Mouse (Mus musculus): ENCODE measurements at regions not wholly inside any gene's neighbourhood (a gene's known extent, or its start where the extent isn't known, plus 50 kb on each side); places are given as distances from the start of the nearest gene placed in this dataset.
"Not testable (repeated sequence)": the region's sequence is repeated elsewhere in the genome, so short reads cannot be mapped to it uniquely, and the experiment has no call there.

- WGBS = 69% methylated on average over 7 of the region's 7 CpGs
- no peaks in the 10 kb centered on the region for H3K36me3 ChIP-seq (replicated peaks; ENCODE audit: control insufficient read depth, insufficient read depth, low read depth, low read length)
- H3K4me1 ChIP-seq (ENCODE audit: control insufficient read depth, insufficient read depth, low read length) = no peaks in the 10 kb centered on the region
- H3K9ac ChIP-seq (replicated peaks; ENCODE audit: low read length) = no peak overlapping the region
- no peaks in the 10 kb centered on the region for H3K9me3 ChIP-seq (replicated peaks; ENCODE audit: control insufficient read depth, low read length)
- no peak overlapping the region for H3K27ac ChIP-seq (replicated peaks; ENCODE audit: low read depth, low read length)
- no peak overlapping the region for H3K4me2 ChIP-seq (ENCODE audit: low read depth, low read length)
- DNase-seq (ENCODE audit: low spot score) (peak; percentile 9), ATAC-seq (replicated peaks; ENCODE audit: insufficient number of reproducible peaks, low FRiP score, low TSS enrichment, low read depth) (no peak)
- H3K27me3 ChIP-seq (ENCODE audit: control insufficient read depth, insufficient read depth, low read length) = no peaks in the 10 kb centered on the region
- H3K4me3 ChIP-seq (ENCODE audit: low read depth, low read length) = no peak overlapping the region
Measured at GRCm38 (mm10) chr9:90618154-90618553, 347.6 kb upstream of the Tbc1d2b start.

GRCm38 (mm10) chr9:90597894-90598293 is 327.3 kb upstream of the Tbc1d2b start:
- Histone ChIP-seq H3K9ac (replicated peaks; ENCODE audit: low read length) (no peak overlapping the region), H3K27me3 (ENCODE audit: control insufficient read depth, insufficient read depth, low read length) (no peaks in the 10 kb centered on the region), H3K36me3 (replicated peaks; ENCODE audit: control insufficient read depth, insufficient read depth, low read depth, low read length) (no peaks in the 10 kb centered on the region), H3K4me3 (ENCODE audit: low read depth, low read length) (no peak overlapping the region), H3K4me1 (ENCODE audit: control insufficient read depth, insufficient read depth, low read length) (no peaks in the 10 kb centered on the region), H3K4me2 (ENCODE audit: low read depth, low read length) (no peak overlapping the region), H3K27ac (replicated peaks; ENCODE audit: low read depth, low read length) (no peak overlapping the region), H3K9me3 (replicated peaks; ENCODE audit: control insufficient read depth, low read length) (no peaks in the 10 kb centered on the region)
- WGBS = 31% methylated on average over 4 of the region's 4 CpGs
- DNase-seq (ENCODE audit: low spot score) = peak; percentile 56
- no peak for ATAC-seq (replicated peaks; ENCODE audit: insufficient number of reproducible peaks, low FRiP score, low TSS enrichment, low read depth)

GRCm38 (mm10) chr9:90556742-90557141 is 286.1 kb upstream of the Tbc1d2b start:
- 80% methylated on average over 1 of the region's 1 CpGs for WGBS
- Histone ChIP-seq H3K27ac (replicated peaks; ENCODE audit: low read depth, low read length) (no peak overlapping the region), H3K9me3 (replicated peaks; ENCODE audit: control insufficient read depth, low read length) (no peaks in the 10 kb centered on the region), H3K4me2 (ENCODE audit: low read depth, low read length) (no peak overlapping the region), H3K4me3 (ENCODE audit: low read depth, low read length) (no peak overlapping the region), H3K36me3 (replicated peaks; ENCODE audit: control insufficient read depth, insufficient read depth, low read depth, low read length) (no peaks in the 10 kb centered on the region), H3K27me3 (ENCODE audit: control insufficient read depth, insufficient read depth, low read length) (no peaks in the 10 kb centered on the region), H3K9ac (replicated peaks; ENCODE audit: low read length) (no peak overlapping the region), H3K4me1 (ENCODE audit: control insufficient read depth, insufficient read depth, low read length) (no peaks in the 10 kb centered on the region)
- ATAC-seq (replicated peaks; ENCODE audit: insufficient number of reproducible peaks, low FRiP score, low TSS enrichment, low read depth) (no peak), DNase-seq (ENCODE audit: low spot score) (no peak)

- Histone ChIP-seq H3K27ac (replicated peaks; ENCODE audit: low read depth, low read length) (no peak overlapping the region), H3K27me3 (ENCODE audit: control insufficient read depth, insufficient read depth, low read length) (no peaks in the 10 kb centered on the region), H3K9ac (replicated peaks; ENCODE audit: low read length) (no peak overlapping the region), H3K4me2 (ENCODE audit: low read depth, low read length) (no peak overlapping the region), H3K9me3 (replicated peaks; ENCODE audit: control insufficient read depth, low read length) (no peaks in the 10 kb centered on the region), H3K36me3 (replicated peaks; ENCODE audit: control insufficient read depth, insufficient read depth, low read depth, low read length) (no peaks in the 10 kb centered on the region), H3K4me1 (ENCODE audit: control insufficient read depth, insufficient read depth, low read length) (no peaks in the 10 kb centered on the region), H3K4me3 (ENCODE audit: low read depth, low read length) (no peak overlapping the region)
- ATAC-seq (replicated peaks; ENCODE audit: insufficient number of reproducible peaks, low FRiP score, low TSS enrichment, low read depth) = no peak
- 75% methylated on average over 3 of the region's 3 CpGs for WGBS
- DNase-seq (ENCODE audit: low spot score) = no peak
Measured at GRCm38 (mm10) chr9:90556216-90556615, 285.6 kb upstream of the Tbc1d2b start.

- Histone ChIP-seq H3K9ac (replicated peaks; ENCODE audit: low read length) (no peak overlapping the region), H3K4me1 (ENCODE audit: control insufficient read depth, insufficient read depth, low read length) (no peaks in the 10 kb centered on the region), H3K4me2 (ENCODE audit: low read depth, low read length) (no peak overlapping the region), H3K27ac (replicated peaks; ENCODE audit: low read depth, low read length) (no peak overlapping the region), H3K36me3 (replicated peaks; ENCODE audit: control insufficient read depth, insufficient read depth, low read depth, low read length) (no peaks in the 10 kb centered on the region), H3K9me3 (replicated peaks; ENCODE audit: control insufficient read depth, low read length) (no peaks in the 10 kb centered on the region), H3K27me3 (ENCODE audit: control insufficient read depth, insufficient read depth, low read length) (no peaks in the 10 kb centered on the region), H3K4me3 (ENCODE audit: low read depth, low read length) (no peak overlapping the region)
- 84% methylated on average over 1 of the region's 1 CpGs for WGBS
- DNase-seq (ENCODE audit: low spot score) = no peak
- ATAC-seq (replicated peaks; ENCODE audit: insufficient number of reproducible peaks, low FRiP score, low TSS enrichment, low read depth) = no peak
Measured at GRCm38 (mm10) chr9:90547931-90548330, 277.3 kb upstream of the Tbc1d2b start.

GRCm38 (mm10) chr9:90546720-90547119 is 276.1 kb upstream of the Tbc1d2b start:
- Histone ChIP-seq H3K36me3 (replicated peaks; ENCODE audit: control insufficient read depth, insufficient read depth, low read depth, low read length) (no peaks in the 10 kb centered on the region), H3K27me3 (ENCODE audit: control insufficient read depth, insufficient read depth, low read length) (no peaks in the 10 kb centered on the region), H3K4me1 (ENCODE audit: control insufficient read depth, insufficient read depth, low read length) (no peaks in the 10 kb centered on the region), H3K9me3 (replicated peaks; ENCODE audit: control insufficient read depth, low read length) (no peaks in the 10 kb centered on the region), H3K27ac (replicated peaks; ENCODE audit: low read depth, low read length) (no peak overlapping the region), H3K9ac (replicated peaks; ENCODE audit: low read length) (no peak overlapping the region), H3K4me2 (ENCODE audit: low read depth, low read length) (no peak overlapping the region), H3K4me3 (ENCODE audit: low read depth, low read length) (no peak overlapping the region)
- ATAC-seq (replicated peaks; ENCODE audit: insufficient number of reproducible peaks, low FRiP score, low TSS enrichment, low read depth) (no peak), DNase-seq (ENCODE audit: low spot score) (peak; percentile 8)

- not testable (repeated sequence) for H3K9me3 ChIP-seq (replicated peaks; ENCODE audit: control insufficient read depth, low read length); ATAC-seq (replicated peaks; ENCODE audit: insufficient number of reproducible peaks, low FRiP score, low TSS enrichment, low read depth); H3K27ac ChIP-seq (replicated peaks; ENCODE audit: low read depth, low read length); H3K4me3 ChIP-seq (ENCODE audit: low read depth, low read length); H3K4me1 ChIP-seq (ENCODE audit: control insufficient read depth, insufficient read depth, low read length); DNase-seq (ENCODE audit: low spot score); H3K4me2 ChIP-seq (ENCODE audit: low read depth, low read length); H3K9ac ChIP-seq (replicated peaks; ENCODE audit: low read length); H3K36me3 ChIP-seq (replicated peaks; ENCODE audit: control insufficient read depth, insufficient read depth, low read depth, low read length); H3K27me3 ChIP-seq (ENCODE audit: control insufficient read depth, insufficient read depth, low read length)
- 82% methylated on average over 8 of the region's 8 CpGs for WGBS
Measured at GRCm38 (mm10) chr9:90537683-90538082, 267.1 kb upstream of the Tbc1d2b start.

GRCm38 (mm10) chr9:90533372-90533771 is 262.8 kb upstream of the Tbc1d2b start:
- no peak for ATAC-seq (replicated peaks; ENCODE audit: insufficient number of reproducible peaks, low FRiP score, low TSS enrichment, low read depth)
- no peak for DNase-seq (ENCODE audit: low spot score)
- Histone ChIP-seq H3K4me2 (ENCODE audit: low read depth, low read length) (no peak overlapping the region), H3K4me1 (ENCODE audit: control insufficient read depth, insufficient read depth, low read length) (no peaks in the 10 kb centered on the region), H3K27ac (replicated peaks; ENCODE audit: low read depth, low read length) (no peak overlapping the region), H3K4me3 (ENCODE audit: low read depth, low read length) (no peak overlapping the region), H3K9me3 (replicated peaks; ENCODE audit: control insufficient read depth, low read length) (no peaks in the 10 kb centered on the region), H3K27me3 (ENCODE audit: control insufficient read depth, insufficient read depth, low read length) (no peaks in the 10 kb centered on the region), H3K9ac (replicated peaks; ENCODE audit: low read length) (no peak overlapping the region), H3K36me3 (replicated peaks; ENCODE audit: control insufficient read depth, insufficient read depth, low read depth, low read length) (no peaks in the 10 kb centered on the region)

Measured in embryonic facial prominence, embryonic 11.5 days (tissue).